Mouse (Mus musculus): ENCODE results near the gene Psmg1.

The Psmg1 gene

DNA sequence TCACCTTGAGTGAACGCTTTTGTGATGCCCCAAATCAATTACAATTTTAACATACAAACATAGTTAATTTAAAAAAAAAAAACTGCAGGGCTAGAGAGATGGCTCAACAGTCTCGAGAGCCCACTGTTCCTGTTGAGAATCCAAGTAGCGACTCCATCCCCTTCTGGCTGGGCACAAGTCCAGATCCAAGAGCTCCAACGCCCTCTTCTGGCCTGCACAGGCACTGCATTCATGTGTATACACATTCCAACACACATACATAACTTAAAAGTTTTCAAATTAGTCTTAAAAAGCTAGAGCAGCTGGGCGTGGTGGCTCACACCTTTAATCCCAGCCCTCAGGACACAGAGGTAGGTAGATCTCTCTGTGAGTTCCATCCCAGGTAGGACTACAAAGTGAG, 34.1 kb downstream of the Psmg1 start:
- peak; percentile 35 to 49 for DNase-seq

DNA sequence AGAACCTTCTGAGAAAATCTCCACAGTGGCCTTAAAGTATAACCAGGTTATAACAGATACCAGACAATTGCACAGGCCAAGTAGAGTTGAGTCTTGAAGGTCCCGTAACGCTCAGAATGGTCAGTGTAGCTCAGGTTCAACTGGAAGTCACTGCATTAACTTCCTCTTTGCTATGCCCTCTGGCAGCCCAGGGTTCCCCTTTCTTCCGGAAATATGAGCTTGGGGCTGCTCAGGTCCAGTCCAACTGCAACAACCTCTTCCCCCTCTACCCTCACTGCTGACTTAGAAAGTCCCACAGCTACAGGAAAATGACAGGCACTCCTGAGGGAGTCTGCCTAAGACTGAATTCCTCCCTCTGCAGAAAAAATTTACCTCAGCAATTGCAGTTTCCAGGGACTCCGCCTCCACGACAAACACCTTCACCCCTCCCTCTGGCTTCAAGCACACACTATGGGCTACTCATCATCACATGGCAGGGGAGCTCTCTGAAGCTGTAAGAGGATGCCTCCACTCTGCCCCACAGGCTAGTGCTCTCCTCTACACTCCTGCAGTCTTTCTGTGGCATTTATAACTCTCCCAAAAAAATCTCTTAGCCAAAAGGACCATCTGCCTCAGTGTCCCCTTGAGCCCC, 34.9 kb downstream of the Psmg1 start:
- DNase-seq: no peak

DNA sequence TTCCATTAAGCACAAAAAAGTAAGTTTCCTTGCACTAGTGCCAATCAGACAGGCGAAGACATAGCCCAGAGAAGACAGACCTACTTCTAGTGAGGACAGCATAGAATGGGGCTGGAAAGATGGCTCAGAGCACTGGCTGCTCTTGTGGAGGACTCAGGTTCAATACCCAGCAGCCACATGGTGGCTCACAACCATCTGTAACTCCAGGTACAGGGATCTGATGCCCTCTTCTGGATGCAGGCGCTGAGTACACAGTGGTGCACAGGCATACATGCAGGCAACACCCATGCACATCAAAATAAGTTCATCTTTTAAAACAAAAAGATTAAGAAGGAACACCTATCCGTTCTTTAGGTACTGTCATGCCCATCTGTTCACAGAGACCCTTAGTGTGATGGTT, 36.4 kb downstream of the Psmg1 start:
- no peak for DNase-seq

DNA sequence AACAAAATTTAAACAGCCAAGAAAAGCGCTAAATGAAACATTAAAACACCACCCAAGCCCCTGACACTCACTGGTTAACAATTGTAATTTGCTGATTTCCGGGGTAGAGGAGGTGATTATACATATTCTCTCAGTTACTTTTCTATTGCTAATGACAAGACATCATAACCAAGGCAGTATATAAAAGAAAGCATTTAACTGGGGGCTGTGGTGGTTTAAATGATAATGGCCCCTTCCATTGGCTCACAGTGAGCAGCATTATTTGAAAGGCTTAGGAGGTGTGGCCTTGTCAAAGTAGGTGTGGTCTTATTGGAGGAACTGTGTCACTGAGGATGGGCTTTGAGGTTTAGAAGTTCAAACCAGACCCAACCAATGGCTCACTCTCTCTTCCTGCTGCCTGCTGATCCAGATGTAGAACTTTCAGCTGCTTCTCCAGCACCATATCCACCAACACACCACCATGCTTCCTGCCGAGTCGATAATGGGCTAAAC, 37.6 kb downstream of the Psmg1 start:
- no peak for DNase-seq

DNA sequence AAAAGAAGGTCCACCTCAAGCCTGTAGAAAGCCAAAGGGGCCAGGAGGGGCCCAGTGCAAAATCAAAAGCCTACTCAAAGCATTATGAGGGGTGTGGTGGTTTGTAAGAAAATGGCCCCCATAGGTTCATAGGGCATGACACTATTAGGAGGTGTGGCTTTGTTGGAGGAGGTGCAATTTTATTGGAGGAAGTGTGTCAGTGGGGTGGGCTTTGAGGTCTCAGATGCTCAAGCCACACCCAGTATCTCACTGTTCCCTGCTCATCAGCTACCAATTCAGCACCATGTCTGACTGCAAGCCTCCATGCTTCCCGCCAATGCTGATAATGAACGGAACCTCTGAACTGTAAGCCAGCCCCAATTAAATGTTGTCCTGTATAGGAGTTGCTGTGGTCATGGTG, 39.3 kb downstream of the Psmg1 start:
- no peak for DNase-seq

DNA sequence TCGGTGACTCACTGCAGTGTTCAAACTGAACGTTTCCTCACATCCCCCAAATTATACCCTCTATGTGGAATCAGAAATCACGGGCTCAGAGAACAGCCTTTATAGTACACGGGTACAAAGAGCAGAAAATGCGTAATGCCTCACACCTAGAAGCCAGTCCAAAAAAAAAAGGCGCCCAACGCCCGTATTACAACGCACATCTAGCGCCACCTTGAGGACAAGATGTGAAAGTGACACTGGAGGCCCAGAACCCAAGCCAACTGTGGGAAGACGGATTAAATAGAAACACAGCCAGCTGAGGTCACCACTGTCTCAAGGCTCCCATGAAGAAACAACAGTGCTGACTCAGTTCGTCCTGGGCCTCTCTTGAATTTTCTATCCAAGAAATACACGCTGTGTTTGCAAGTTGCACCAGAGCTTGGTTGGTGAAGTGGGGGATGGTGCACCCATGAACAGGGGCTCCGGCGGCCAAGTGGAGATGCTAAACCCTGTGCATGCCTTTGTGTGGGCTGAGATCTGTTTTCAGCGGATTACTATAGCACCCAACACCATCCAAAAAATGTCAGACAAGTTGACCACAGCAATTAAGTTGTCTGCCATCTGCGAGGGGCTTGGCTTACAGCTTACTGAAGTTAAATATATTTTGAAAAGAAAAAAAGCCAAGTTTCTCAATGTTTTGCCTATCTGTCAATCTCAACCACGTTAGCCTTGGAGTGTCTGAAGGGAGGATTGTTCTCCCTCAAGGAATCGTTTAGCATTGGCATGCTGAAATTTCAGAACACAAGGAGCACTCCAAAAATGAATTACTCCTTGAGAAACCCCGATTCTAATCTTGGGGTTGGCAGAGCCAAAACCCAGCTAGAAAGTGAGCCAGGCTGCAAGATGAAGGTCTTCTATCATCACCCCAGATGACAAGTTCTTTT, 45.1 kb downstream of the Psmg1 start:
- DNase-seq: peak; percentile 80 to 86

DNA sequence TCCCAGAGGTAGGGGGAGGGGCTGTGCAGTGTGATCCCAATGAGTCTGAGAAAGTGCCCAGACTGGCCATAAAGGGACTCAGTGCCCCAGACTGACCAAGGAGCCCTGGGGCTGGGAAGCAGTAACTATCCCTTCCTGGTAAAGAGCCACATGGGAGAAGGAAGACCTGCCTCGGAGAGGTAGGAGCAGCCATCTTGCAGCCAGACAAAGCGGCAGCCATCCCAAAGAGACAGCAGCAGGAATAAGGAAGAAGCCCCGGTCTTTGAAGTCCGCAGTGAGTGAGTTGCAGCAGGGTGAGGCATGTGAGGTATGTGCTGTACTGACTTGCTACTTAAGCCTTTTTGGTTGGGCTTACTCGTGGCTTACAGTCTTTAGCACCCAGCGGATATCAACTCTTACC, 47.6 kb downstream of the Psmg1 start:
- no peak for DNase-seq

DNA sequence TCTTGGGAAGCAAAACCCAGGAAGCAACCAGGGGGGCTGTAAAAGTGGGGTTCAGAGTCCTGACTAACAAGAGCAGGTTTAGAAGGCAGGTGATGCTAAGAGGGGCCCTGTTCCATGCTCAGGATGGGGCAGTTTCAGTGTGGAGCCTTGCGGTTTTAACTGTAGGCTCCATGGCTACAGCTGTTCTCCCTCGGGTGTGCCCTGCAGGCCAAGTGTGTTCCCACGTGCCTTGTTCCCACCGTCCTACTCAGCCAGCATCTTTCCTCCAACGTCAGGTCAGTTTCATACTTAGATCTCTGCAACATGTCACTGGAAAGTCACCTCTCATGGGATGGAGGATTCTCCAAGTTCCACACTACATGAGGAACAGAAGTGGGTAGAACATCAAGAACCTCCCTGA, 49.2 kb downstream of the Psmg1 start:
- no peak for DNase-seq

DNA sequence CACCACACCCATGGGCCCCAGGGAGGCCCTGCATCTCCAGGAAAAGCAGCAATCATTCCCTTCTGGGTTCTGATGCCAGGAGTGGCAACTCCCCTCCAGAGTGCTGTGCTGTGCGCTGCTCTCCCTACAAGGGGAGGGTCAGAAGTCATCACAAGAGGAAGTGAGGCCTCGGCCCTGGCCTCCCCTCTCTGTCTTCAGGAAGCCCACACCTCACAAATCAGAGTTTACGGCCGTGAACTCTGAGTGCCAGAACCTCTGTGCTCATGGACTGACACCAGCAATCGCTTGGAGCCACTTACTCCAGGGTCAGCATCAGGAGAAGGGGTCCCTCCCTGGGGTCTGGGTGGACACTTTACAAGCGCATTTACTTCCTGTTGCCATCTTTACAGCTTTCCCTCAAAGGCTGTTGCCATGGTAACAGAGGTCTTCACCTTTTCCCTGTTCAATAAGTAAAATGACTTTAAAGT, 55.2 kb downstream of the Psmg1 start:
- DNase-seq: no peak

DNA sequence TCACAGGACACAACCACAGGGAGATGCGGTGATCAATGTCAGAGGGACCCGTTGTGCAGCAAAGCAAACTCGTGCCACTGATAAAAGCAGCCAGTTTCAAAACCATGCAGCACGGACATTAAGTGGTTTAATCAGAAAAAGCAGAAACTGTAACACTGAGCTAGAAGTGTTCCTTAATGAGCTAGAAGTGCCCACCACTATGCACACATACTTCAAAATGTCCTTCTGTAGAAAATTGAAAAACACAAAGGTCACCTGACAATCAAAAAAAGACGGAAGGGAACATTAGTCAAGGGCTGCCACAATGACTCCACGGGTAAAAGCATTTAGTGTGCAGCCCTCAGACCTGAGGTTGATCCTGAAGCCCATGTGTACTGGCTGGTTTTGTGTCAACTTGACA, 57.9 kb downstream of the Psmg1 start:
- no peak for DNase-seq

DNA sequence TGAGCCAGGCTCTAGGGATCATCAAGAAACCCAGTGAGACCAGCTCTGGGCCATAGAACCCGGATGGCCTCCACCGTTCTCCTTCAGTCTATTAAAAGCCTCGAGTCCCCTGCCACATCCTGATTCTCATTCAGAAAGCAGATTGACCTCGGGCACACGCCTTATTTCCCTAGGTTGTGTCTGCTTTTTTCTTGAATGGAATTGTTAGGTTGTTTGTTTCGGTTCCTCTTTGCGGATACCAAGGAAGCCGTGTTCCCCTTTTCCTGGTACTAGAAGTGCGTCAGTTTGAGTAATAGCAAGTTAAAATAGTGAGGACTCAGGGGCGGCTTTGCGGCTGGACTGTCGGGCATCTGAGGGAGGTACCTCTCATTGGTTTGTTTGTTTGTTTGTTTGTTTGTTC, 59.3 kb downstream of the Psmg1 start:
- no peak for DNase-seq
